Mouse (Mus musculus) B cell, adult 67 days (primary cell): Measurements from ENCODE around the gene Tjp2. TPM values are rescaled to one million over a fixed set of nuclear protein-coding genes. Genes with fewer than 3 reads are reported as not detected.

Experiments used
- total RNA-seq, 2 experiments: library from RNA; stranded (reverse); gene quantifications; 4 replicates each; pipeline ENCODE4 v1.2.4; 2023

Gene Tjp2
- total RNA-seq = 1 to 10 TPM; 2.3 to 2.9 TPM

DNA sequence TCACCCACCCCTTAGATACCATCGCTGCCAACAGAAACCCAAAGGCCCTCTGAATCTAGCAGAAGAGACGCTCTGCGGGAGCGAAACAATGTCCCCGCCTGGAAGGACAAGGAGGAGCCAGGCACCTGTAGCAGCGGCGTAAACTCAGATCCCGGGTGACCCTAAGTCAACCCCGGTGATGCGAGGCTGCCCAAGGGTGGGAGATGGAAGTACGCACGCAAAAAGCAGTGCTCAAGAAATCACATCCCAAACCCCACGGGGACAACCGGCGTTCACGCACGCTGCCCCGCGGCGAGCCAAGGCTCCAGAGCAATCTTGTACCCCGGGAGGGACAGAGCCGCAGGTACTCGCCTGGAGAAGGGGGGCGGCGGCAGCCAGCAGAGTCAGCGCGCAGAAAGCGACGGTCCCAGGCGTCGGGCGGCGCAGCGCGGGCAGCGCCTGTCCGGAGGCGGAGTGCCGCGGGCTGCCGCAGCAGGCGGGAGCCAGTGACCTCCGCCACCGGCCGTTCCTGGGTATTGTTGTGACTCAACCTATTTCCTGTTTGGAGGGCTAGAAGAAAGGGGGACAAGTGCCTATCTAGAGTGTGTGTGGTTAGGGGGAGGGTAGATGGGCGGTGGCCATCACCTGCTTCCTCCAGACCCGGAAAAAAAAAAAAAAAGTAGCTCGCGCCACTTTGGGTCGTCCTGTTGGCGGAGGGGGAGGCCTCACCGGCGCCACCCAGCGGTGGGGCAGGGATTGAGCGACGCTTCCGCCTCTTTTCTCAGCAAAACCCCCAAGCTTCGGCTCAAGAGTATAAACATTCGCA lies at the start of gene Tjp2:
Gene Tjp2 (minus strand): TSS at position 531 of the 805 bp plus-strand sequence.

Other genes starting within 250 kb of the Tjp2 start
- not detected for gene Fam189a2, start 194.0 kb downstream of the Tjp2 start, total RNA-seq
- 10 to 100 TPM; 10.7 to 11.7 TPM for gene Fxn, start 55.6 kb upstream of the Tjp2 start, total RNA-seq